Mouse (Mus musculus) lung, embryonic 14.5 days (tissue): Measurements from ENCODE around the gene 4930469K13Rik. TPM values are rescaled to one million over a fixed set of nuclear protein-coding genes. Genes with fewer than 3 reads are reported as not detected.
A peak's percentile ranks its signal among the peaks of the same experiment; 100 is the strongest.

Experiments
- ATAC-seq: fragments of 200-750 bp; cut with Nextera tagmentation; 2 replicates; pipeline ENCODE4 v1.8.0; 2017; ENCODE audit warnings: mild to moderate bottlenecking, moderate TSS enrichment, moderate library complexity; ENCODE audit not compliant: insufficient read depth
- DNase-seq: peaks from one replicate; pipeline ENCODE4 v3.0.0-alpha.2; 2015
- H3K27ac ChIP-seq: fragments of 300-500 bp; sonication (generic); 2 replicates; pipeline ENCODE4 v1.5.1; 2014; ENCODE audit warnings: low read depth, mild to moderate bottlenecking, moderate library complexity
- H3K27me3 ChIP-seq: fragments of 300-500 bp; sonication (generic); 2 replicates; pipeline ENCODE4 v1.6.1; 2014; ENCODE audit warnings: low read length, control low read depth; ENCODE audit not compliant: insufficient read depth
- H3K36me3 ChIP-seq: fragments of 300-500 bp; sonication (generic); 2 replicates; pipeline ENCODE4 v1.6.1; 2014; ENCODE audit warnings: control low read depth; ENCODE audit not compliant: insufficient read depth
- H3K4me1 ChIP-seq: fragments of 300-500 bp; sonication (generic); 2 replicates; pipeline ENCODE4 v1.6.1; 2014; ENCODE audit warnings: antibody characterized with exemption, control low read depth; ENCODE audit not compliant: insufficient read depth
- H3K4me2 ChIP-seq: fragments of 300-500 bp; sonication (generic); 2 replicates; pipeline ENCODE4 v1.6.1; 2014; ENCODE audit warnings: mild to moderate bottlenecking
- H3K4me3 ChIP-seq: fragments of 300-500 bp; sonication (generic); 2 replicates; pipeline ENCODE4 v1.5.1; 2014; ENCODE audit warnings: low read depth, low read length
- H3K9ac ChIP-seq: fragments of 300-500 bp; sonication (generic); 2 replicates; pipeline ENCODE4 v1.6.1; 2014
- H3K9me3 ChIP-seq: fragments of 300-500 bp; sonication (generic); 2 replicates; pipeline ENCODE4 v1.6.1; 2016; ENCODE audit warnings: low read depth, low read length, control low read depth
- CTCF ChIP-seq: IDR thresholded peaks from 2 replicates; pipeline ENCODE4 v1.5.1; 2016; ENCODE audit warnings: antibody characterized with exemption, low read depth
- WGBS: fragments of 180-500 bp; shearing (Covaris S2); extraction: QIAGEN DNeasy Blood & Tissue Kit; methylation state at CpG from one replicate; pipeline ENCODE4 v1.1.7; 2014; 5-methylcytosine and 5-hydroxymethylcytosine counted together
- polyA plus RNA-seq: library from polyadenylated mRNA; unstranded; fragments of >200 nt; fragmentation: Nextera tagmentation; extraction: Ambion mirVana; gene quantifications from 2 replicates; pipeline ENCODE4 v1.2.1, GENCODE M21; 2014

4930469K13Rik gene
- polyA plus RNA-seq, 1 experiment from 2014 or later = not detected

DNA sequence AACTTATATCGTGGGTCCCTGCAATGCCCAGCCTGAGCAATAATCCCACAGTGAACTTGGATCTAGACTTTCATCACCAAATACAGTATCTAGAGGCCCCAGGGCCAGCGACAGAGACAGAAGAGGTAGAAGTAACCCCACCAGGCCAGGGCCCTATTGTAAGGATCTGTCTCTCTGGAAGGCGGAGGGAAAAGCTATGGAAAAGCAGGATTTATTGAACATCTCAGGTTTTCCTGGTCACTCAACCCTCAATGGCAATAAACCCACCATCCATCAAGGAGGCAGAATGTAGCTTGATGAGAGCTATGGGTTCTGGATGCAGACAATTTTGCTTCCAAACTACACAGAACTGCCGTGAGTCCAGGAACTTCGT lies 95.8 kb downstream of the 4930469K13Rik start:
- ATAC-seq (no peak), DNase-seq (no peak)
- no peaks in the 10 kb centered on the region for H3K4me1 ChIP-seq
- no peak overlapping the region for H3K27ac ChIP-seq
- H3K9me3 ChIP-seq = no peaks in the 10 kb centered on the region
- H3K27me3 ChIP-seq = no peaks in the 10 kb centered on the region
- no peak overlapping the region for H3K4me3 ChIP-seq
- no peaks in the 10 kb centered on the region for H3K36me3 ChIP-seq
- 73% methylated on average over 5 of the region's 5 CpGs for WGBS
- H3K9ac ChIP-seq = no peak overlapping the region
- TF ChIP-seq CTCF = no peak
- no peak overlapping the region for H3K4me2 ChIP-seq

DNA sequence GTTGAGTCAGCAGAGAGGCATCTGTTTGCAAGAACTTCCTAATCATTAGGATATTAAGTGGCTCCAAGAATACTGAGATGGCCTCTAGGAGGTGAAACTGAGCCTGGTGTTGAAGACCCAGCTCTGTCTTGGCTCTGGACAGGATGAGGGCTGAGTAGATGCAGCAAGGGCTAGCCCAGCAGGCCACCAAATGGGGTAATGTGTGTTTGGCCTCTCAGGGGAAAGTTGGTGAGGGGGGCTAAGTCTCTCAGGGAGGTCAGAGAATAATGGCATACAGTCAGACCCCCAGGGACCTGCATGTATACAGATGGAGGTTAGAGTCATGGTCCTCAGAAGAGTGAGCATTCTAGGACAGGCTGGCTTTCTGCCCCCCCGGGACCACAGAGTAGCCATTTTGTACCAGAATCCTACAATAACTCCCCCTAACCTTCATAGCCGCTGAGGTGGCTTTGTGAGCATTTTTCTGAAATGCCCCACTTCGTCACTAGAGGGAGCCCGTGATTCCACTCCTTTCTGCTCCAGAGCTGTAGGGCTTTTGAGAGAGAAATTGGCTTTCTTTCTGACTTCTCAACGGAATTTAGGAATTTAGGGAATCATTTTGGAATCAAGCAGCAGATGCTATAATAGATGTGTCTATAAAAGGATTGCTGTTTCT lies 96.3 kb downstream of the 4930469K13Rik start:
- no peaks in the 10 kb centered on the region for H3K9me3 ChIP-seq
- H3K36me3 ChIP-seq = no peaks in the 10 kb centered on the region
- peak; percentile 75 for TF ChIP-seq CTCF
- H3K27ac ChIP-seq = no peak overlapping the region
- H3K4me2 ChIP-seq = no peak overlapping the region
- no peaks in the 10 kb centered on the region for H3K27me3 ChIP-seq
- peak; percentile 82 for DNase-seq
- H3K4me3 ChIP-seq = no peak overlapping the region
- no peak overlapping the region for H3K9ac ChIP-seq
- H3K4me1 ChIP-seq = no peaks in the 10 kb centered on the region
- WGBS = 8% methylated on average over 5 of the region's 5 CpGs
- ATAC-seq = no peak

- Histone ChIP-seq H3K4me2 (no peak overlapping the region), H3K9ac (no peak overlapping the region), H3K27me3 (no peaks in the 10 kb centered on the region), H3K27ac (no peak overlapping the region), H3K36me3 (no peaks in the 10 kb centered on the region), H3K4me3 (no peak overlapping the region), H3K9me3 (no peaks in the 10 kb centered on the region), H3K4me1 (no peaks in the 10 kb centered on the region)
- ATAC-seq (no peak), DNase-seq (no peak)
- TF ChIP-seq CTCF = no peak
- WGBS = 69% methylated on average over 3 of the region's 3 CpGs
Observed at GRCm38 (mm10) chr11:34000416-34000815, 97.9 kb downstream of the 4930469K13Rik start.

- Histone ChIP-seq H3K4me2 (no peak overlapping the region), H3K9ac (no peak overlapping the region), H3K36me3 (no peaks in the 10 kb centered on the region), H3K4me3 (no peak overlapping the region), H3K4me1 (no peaks in the 10 kb centered on the region), H3K27ac (no peak overlapping the region), H3K9me3 (no peaks in the 10 kb centered on the region), H3K27me3 (0 out of 2 replicates have a peak, but pooled peaks cover 4% of the 10 kb centered on the region)
- DNase-seq (no peak), ATAC-seq (no peak)
- 62% methylated on average over 10 of the region's 10 CpGs for WGBS
- no peak for TF ChIP-seq CTCF
Observed at GRCm38 (mm10) chr11:33998244-33998643, 100.1 kb downstream of the 4930469K13Rik start.

- Histone ChIP-seq H3K27ac (no peak overlapping the region), H3K36me3 (no peaks in the 10 kb centered on the region), H3K9me3 (no peaks in the 10 kb centered on the region), H3K4me3 (no peak overlapping the region), H3K4me2 (no peak overlapping the region; the same call in 1 of the 2 replicates), H3K27me3 (0 out of 2 replicates have a peak, but pooled peaks cover 5% of the 10 kb centered on the region), H3K9ac (no peak overlapping the region), H3K4me1 (no peaks in the 10 kb centered on the region)
- WGBS = 47% methylated on average over 5 of the region's 5 CpGs
- peak; percentile 38 for TF ChIP-seq CTCF
- peak; percentile 17 for DNase-seq
- ATAC-seq = no peak
Observed at GRCm38 (mm10) chr11:33993496-33993895, 104.9 kb downstream of the 4930469K13Rik start.

- Histone ChIP-seq H3K4me2 (peak within 1 kb of the TSS; percentile 40; the same call in 1 of the 2 replicates), H3K27me3 (0 out of 2 replicates have a peak, but pooled peaks cover 5% of the 10 kb centered on the region), H3K9ac (no peak within 1 kb of the TSS), H3K4me1 (no peaks in the 10 kb centered on the region), H3K27ac (no peak within 1 kb of the TSS), H3K4me3 (no peak within 1 kb of the TSS), H3K36me3 (no peaks in the 10 kb centered on the region), H3K9me3 (no peaks in the 10 kb centered on the region)
- TF ChIP-seq CTCF = no peak
- WGBS = 10% methylated on average over 12 of the region's 12 CpGs
- DNase-seq (peak; percentile 7), ATAC-seq (peak; percentile 41; the same call in 1 of the 2 replicates)
Observed at GRCm38 (mm10) chr11:33992938-33993337, 105.4 kb downstream of the 4930469K13Rik start, which contains the start of gene Kcnip1. TSS of gene Kcnip1 (minus strand) at chr11:33993152.

DNA sequence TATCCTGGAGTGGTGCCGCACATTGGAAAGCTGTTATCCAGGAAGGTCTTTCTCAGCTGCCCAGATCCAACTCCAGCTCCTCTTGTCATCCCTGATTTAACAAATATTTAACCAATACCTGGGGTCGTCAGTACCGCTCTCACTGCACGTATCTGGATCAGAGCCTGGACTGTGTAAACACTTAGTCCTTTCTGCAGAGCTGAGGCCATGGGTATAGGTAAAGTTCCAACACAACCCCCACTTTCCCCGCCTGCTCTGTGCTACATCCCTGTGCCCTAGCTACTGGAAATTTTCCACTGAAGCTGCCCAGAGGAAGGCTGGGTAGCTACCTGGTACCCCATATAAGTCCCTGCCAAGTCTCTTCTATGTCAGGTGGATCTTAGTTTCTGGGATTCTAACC lies 108.4 kb downstream of the 4930469K13Rik start:
- Histone ChIP-seq H3K4me2 (no peak overlapping the region), H3K36me3 (no peaks in the 10 kb centered on the region)

More for the DNA sequence above, 108.4 kb downstream of the 4930469K13Rik start:
- no peak overlapping the region for H3K9ac ChIP-seq
- no peak for DNase-seq
- no peak overlapping the region for H3K4me3 ChIP-seq
- TF ChIP-seq CTCF = no peak
- WGBS = 49% methylated on average over 5 of the region's 5 CpGs
- H3K9me3 ChIP-seq = no peaks in the 10 kb centered on the region
- no peak overlapping the region for H3K27ac ChIP-seq
- H3K27me3 ChIP-seq = 0 out of 2 replicates have a peak, but pooled peaks cover 5% of the 10 kb centered on the region
- H3K4me1 ChIP-seq = no peaks in the 10 kb centered on the region
- no peak for ATAC-seq
